Mouse (Mus musculus): ENCODE measurements around the gene Olfr1396.

Gene Olfr1396

GRCm38 (mm10) chr11:49114774-49115173 lies at the start of gene Olfr1396:
TSS of gene Olfr1396 (minus strand) at chr11:49114874.
- no peak for DNase-seq (ENCODE audit: low spot score in 2 of 2)

- no peak for DNase-seq (ENCODE audit: low spot score in 2 of 2)
These were observed 42.4 kb upstream of the Olfr1396 start for GRCm38 (mm10) chr11:49156821-49157814.

- DNase-seq (ENCODE audit: low spot score in 2 of 2): no peak
These were observed 39.4 kb upstream of the Olfr1396 start, which contains the start of gene Olfr1394 for GRCm38 (mm10) chr11:49154077-49154476. TSS of gene Olfr1394 (plus strand) at chr11:49154377.

GRCm38 (mm10) chr11:49141974-49142373 lies 27.3 kb upstream of the Olfr1396 start, which contains the start of gene Olfr1395:
TSS of gene Olfr1395 (plus strand) at chr11:49142274.
- DNase-seq (ENCODE audit: low spot score in 2 of 2): no peak

- DNase-seq (ENCODE audit: low spot score in 2 of 2): no peak
These were observed 9.5 kb upstream of the Olfr1396 start for GRCm38 (mm10) chr11:49124169-49124568.

- DNase-seq (ENCODE audit: low spot score in 2 of 2): no peak
These were observed 5.0 kb upstream of the Olfr1396 start for GRCm38 (mm10) chr11:49119635-49120034.

GRCm38 (mm10) chr11:49114158-49114557 lies 516 bp downstream of the Olfr1396 start:
- no peak for DNase-seq (ENCODE audit: low spot score in 2 of 2)

- no peak for DNase-seq (ENCODE audit: low spot score in 2 of 2)
These were observed 2.0 kb downstream of the Olfr1396 start for GRCm38 (mm10) chr11:49112624-49113219.

- DNase-seq (ENCODE audit: low spot score in 2 of 2): no peak
These were observed 3.7 kb downstream of the Olfr1396 start for GRCm38 (mm10) chr11:49111000-49111399.

GRCm38 (mm10) chr11:49108833-49109232 lies 5.8 kb downstream of the Olfr1396 start:
- DNase-seq (ENCODE audit: low spot score in 2 of 2): peak in 1 of 2 experiments; percentile 58

- no peak for DNase-seq (ENCODE audit: low spot score in 2 of 2)
These were observed 6.8 kb downstream of the Olfr1396 start for GRCm38 (mm10) chr11:49107650-49108537.

GRCm38 (mm10) chr11:49105752-49106151 lies 8.9 kb downstream of the Olfr1396 start:
- no peak for DNase-seq (ENCODE audit: low spot score in 2 of 2)

GRCm38 (mm10) chr11:49103047-49103693 lies 11.5 kb downstream of the Olfr1396 start:
- DNase-seq (ENCODE audit: low spot score in 2 of 2): peak; percentile 86 to 96

GRCm38 (mm10) chr11:49101500-49101899 lies 13.2 kb downstream of the Olfr1396 start:
- no peak for DNase-seq (ENCODE audit: low spot score in 2 of 2)

GRCm38 (mm10) chr11:49100409-49100808 lies 14.3 kb downstream of the Olfr1396 start:
- no peak for DNase-seq (ENCODE audit: low spot score in 2 of 2)

GRCm38 (mm10) chr11:49095367-49095766 lies 19.3 kb downstream of the Olfr1396 start:
- DNase-seq (ENCODE audit: low spot score in 2 of 2): no peak

GRCm38 (mm10) chr11:49093861-49094660 lies 20.6 kb downstream of the Olfr1396 start:
- no peak for DNase-seq (ENCODE audit: low spot score in 2 of 2)

- DNase-seq (ENCODE audit: low spot score in 2 of 2): no peak
These were observed 21.9 kb downstream of the Olfr1396 start for GRCm38 (mm10) chr11:49092786-49093185.

- no peak for DNase-seq (ENCODE audit: low spot score in 2 of 2)
These were observed 22.6 kb downstream of the Olfr1396 start for GRCm38 (mm10) chr11:49092053-49092586.

GRCm38 (mm10) chr11:49091171-49091570 lies 23.5 kb downstream of the Olfr1396 start:
- no peak for DNase-seq (ENCODE audit: low spot score in 2 of 2)

Data from spleen, postnatal 10 days (tissue).